Mouse (Mus musculus): ENCODE measurements around the gene Fstl4.
"Not testable (repeated sequence)": the region's sequence is repeated elsewhere in the genome, so short reads cannot be mapped to it uniquely, and the experiment has no call there.

Gene Fstl4

GRCm38 (mm10) chr11:53085858-53086565 is 321.6 kb downstream of the Fstl4 start:
- in situ Hi-C loops (cut with MboI, MseI): no loop called here

GRCm38 (mm10) chr11:53087896-53088295 is 323.5 kb downstream of the Fstl4 start:
- in situ Hi-C loops (cut with MboI, MseI): not testable (repeated sequence)

- in situ Hi-C loops (cut with MboI, MseI): no loop called here
Observed at GRCm38 (mm10) chr11:53091596-53091995, 327.2 kb downstream of the Fstl4 start.

GRCm38 (mm10) chr11:53096871-53097270 is 332.4 kb downstream of the Fstl4 start:
- in situ Hi-C loops (cut with MboI, MseI): no loop called here

GRCm38 (mm10) chr11:53097331-53097730 is 332.9 kb downstream of the Fstl4 start:
- in situ Hi-C loops (cut with MboI, MseI): no loop called here

GRCm38 (mm10) chr11:53097870-53098269 is 333.4 kb downstream of the Fstl4 start:
- in situ Hi-C loops (cut with MboI, MseI): no loop called here

- in situ Hi-C loops (cut with MboI, MseI): no loop called here
Observed at GRCm38 (mm10) chr11:53098780-53099198, 334.4 kb downstream of the Fstl4 start.

GRCm38 (mm10) chr11:53099322-53099721 is 334.9 kb downstream of the Fstl4 start:
- in situ Hi-C loops (cut with MboI, MseI): no loop called here

GRCm38 (mm10) chr11:53101732-53102131 is 337.3 kb downstream of the Fstl4 start:
- in situ Hi-C loops (cut with MboI, MseI): no loop called here

GRCm38 (mm10) chr11:53103601-53104325 is 339.3 kb downstream of the Fstl4 start:
- in situ Hi-C loops (cut with MboI, MseI): no loop called here

GRCm38 (mm10) chr11:53107706-53108105 is 343.3 kb downstream of the Fstl4 start:
- in situ Hi-C loops (cut with MboI, MseI): no loop called here

- in situ Hi-C loops (cut with MboI, MseI): no loop called here
Observed at GRCm38 (mm10) chr11:53108798-53109197, 344.4 kb downstream of the Fstl4 start.

GRCm38 (mm10) chr11:53109701-53110467 is 345.4 kb downstream of the Fstl4 start:
- in situ Hi-C loops (cut with MboI, MseI): no loop called here

- in situ Hi-C loops (cut with MboI, MseI): no loop called here
Observed at GRCm38 (mm10) chr11:53115711-53116110, 351.3 kb downstream of the Fstl4 start.

- in situ Hi-C loops (cut with MboI, MseI): no loop called here
Observed at GRCm38 (mm10) chr11:53116356-53116755, 351.9 kb downstream of the Fstl4 start.

GRCm38 (mm10) chr11:53118226-53118965 is 354.0 kb downstream of the Fstl4 start:
- in situ Hi-C loops (cut with MboI, MseI): no loop called here

GRCm38 (mm10) chr11:53119966-53120365 is 355.5 kb downstream of the Fstl4 start:
- in situ Hi-C loops (cut with MboI, MseI): no loop called here

- in situ Hi-C loops (cut with MboI, MseI): no loop called here
Observed at GRCm38 (mm10) chr11:53121208-53121607, 356.8 kb downstream of the Fstl4 start.

- in situ Hi-C loops (cut with MboI, MseI): no loop called here
Observed at GRCm38 (mm10) chr11:53124799-53125198, 360.4 kb downstream of the Fstl4 start.

- in situ Hi-C loops (cut with MboI, MseI): no loop called here
Observed at GRCm38 (mm10) chr11:53126660-53127059, 362.2 kb downstream of the Fstl4 start.

GRCm38 (mm10) chr11:53128661-53129060 is 364.2 kb downstream of the Fstl4 start:
- in situ Hi-C loops (cut with MboI, MseI): no loop called here
